Mouse (Mus musculus) cerebellum, adult 8-10 months (tissue): ENCODE data around the gene Uso1.

ENCODE experiments used
- DNase-seq: peaks from one replicate; pipeline ENCODE4 v3.0.0; 2022

Gene Uso1

DNA sequence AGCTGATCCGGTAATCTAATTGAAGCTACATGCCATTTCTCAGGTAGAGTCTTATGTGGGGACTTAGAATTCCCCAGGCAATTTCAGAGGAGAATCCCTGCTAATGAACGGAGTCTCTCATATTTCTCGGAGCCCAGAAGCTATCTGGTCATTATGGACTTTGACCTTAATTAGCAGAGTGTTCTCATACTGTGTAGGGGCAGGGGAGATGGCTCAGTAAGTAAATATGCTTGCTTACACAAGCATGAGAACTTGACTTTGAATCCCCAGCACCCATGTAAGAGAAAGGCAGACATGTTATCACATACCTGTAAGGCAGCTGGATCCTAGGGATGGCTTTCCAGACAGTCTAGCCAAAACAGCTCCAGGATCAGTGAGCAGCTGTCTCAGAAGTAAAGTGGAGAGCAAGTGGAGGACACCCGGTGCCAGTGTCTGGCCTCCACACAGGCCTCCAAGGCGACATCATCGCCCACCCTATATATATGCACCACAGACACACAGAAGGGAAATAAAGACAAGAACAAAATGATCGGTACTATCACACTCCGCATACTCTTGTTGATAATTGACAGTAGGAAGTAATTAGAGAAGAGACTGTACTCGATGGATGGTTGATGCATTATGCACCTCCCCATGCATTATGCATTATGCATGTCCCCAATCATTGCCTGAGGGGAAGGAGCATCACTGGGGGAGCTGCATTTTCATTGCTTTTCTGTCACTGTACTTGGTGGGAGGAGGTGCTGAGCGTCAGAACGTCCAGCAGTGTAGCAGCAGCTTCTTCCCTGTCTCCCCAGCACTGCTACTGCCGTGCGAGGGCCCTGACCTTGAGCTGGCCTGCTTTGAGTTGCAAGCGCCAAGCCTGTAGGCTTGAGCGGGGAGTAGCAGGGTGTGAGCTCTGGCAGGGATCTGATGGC is 59.4 kb downstream of the Uso1 start:
- DNase-seq = no peak

GRCm38 (mm10) chr5:92198266-92198665 is 60.5 kb downstream of the Uso1 start:
- no peak for DNase-seq

DNA sequence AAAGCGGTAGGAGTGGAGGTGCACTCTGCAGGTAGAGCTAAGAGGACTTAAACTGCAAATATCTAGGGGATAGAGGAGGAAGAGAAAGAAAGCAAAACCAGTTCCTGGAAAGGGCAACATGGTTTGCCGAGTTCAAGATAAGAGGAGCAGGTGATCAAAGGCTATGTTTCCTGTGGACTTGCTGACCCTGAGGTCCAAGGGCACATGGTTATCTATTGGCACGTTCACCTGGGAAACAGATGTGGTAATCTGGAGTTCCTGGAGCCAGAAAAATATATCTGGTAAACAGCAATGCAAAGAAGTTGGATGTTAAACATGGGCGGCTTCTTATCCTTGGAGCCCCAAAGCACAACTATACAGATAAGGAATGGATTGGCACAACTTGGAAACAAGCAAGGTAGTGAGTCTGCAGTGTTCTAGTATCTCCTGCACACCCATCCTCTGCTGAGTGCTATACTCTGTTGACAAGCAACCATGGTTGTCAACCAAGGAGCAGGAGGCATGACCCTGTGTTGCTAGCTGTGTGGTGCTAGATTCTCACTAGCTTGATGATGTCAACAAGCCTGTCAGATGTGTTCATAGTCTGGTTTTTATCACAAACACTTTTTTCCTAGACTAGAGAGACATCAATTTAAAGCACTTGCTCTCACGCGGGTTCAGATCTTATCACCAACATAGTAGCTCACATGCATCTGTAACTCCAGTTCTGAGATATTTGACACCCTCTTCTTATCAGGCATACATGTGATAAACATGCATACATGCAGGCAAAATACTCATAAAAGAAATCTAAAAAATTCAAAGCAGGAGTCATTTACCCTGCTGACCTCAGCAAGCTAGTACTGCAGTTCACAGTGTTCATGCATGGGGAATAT is 66.7 kb downstream of the Uso1 start:
- DNase-seq = no peak

DNA sequence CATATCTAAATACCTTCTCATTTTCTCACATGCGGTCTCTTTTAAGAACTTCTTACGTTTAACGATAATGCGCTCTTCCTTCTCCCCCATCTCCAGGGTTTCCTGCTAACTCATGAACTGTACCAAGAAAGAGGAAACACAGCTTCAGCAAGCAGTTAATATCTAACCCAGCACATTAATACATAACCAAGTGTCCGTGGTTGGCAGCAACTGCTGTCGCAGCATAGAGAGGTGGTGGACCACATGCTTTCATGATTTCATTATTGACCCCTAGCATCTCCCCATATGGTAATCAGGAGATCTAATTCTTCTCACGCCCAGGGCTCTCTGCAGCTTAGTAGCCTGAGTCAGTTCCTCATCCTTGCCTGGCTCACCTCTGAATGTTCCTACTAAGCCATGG is 67.4 kb downstream of the Uso1 start:
- no peak for DNase-seq

GRCm38 (mm10) chr5:92205706-92206105 is 68.0 kb downstream of the Uso1 start:
- no peak for DNase-seq

GRCm38 (mm10) chr5:92206121-92206520 is 68.4 kb downstream of the Uso1 start:
- DNase-seq = no peak

- DNase-seq = no peak
Measured at GRCm38 (mm10) chr5:92210205-92210604, 72.5 kb downstream of the Uso1 start.

- DNase-seq = no peak
Measured at GRCm38 (mm10) chr5:92212231-92212630, 74.5 kb downstream of the Uso1 start.

DNA sequence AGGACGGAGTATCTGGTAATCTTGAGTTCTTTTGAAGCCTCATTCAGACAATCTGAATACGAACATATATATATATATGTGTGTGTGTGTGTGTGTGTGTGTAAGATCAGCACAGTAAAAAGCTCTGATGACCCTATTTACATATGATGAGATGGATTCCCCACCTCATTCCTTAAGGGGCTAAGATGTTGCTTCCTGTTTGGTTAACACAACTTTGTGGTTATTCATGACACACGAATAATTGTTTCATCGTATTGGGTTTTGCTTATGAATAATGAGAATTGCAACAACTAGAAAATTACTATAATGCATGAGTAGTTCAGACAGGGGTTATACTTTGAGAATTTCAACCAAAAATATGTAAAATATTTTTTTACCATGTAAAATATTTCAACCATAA is 77.6 kb downstream of the Uso1 start, which contains the start of gene U90926:
Gene U90926 (minus strand): TSS at position 101 of the 400 bp plus-strand sequence.
- DNase-seq = no peak

GRCm38 (mm10) chr5:92218915-92219793 is 81.4 kb downstream of the Uso1 start:
- DNase-seq = no peak

DNA sequence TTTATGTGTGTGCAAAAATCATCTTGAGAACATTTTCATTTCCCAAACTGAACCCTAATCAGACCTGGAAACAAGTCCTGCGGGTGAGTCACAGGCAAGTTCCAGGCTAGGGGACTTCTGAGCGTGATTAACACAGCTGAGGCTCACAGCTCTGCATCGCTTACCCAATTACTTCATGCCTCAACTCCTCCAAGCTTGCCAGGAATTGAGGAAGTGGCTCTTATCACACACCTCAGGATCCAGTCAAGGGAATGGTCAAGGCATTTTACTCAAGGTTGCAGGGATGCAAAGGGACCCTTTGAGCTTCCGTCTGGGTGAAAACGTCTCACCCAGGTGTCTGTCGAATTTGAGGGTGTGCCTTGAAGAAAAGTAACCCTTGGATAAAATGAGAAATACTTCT is 82.1 kb downstream of the Uso1 start:
- no peak for DNase-seq

GRCm38 (mm10) chr5:92220287-92220902 is 82.7 kb downstream of the Uso1 start:
- no peak for DNase-seq

DNA sequence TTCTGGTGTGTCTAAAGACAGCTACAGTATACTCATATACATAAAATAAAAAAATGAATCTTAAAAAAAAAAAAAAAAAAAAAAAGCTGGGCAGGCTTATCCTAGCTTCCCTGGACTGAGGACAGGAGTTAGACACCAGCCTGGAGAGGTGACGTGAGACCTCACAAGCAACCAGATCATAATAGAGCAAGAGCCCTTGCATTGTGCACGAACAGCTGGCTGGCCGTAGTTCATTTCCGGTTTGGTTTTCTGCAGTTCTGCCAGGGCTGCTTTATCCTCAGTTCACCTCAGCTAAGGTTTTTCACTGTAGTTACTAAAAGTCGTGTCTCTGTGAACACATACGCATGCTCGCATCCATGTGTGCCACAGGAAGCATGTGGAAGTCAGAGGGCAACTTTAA is 90.0 kb downstream of the Uso1 start:
- DNase-seq = no peak

DNA sequence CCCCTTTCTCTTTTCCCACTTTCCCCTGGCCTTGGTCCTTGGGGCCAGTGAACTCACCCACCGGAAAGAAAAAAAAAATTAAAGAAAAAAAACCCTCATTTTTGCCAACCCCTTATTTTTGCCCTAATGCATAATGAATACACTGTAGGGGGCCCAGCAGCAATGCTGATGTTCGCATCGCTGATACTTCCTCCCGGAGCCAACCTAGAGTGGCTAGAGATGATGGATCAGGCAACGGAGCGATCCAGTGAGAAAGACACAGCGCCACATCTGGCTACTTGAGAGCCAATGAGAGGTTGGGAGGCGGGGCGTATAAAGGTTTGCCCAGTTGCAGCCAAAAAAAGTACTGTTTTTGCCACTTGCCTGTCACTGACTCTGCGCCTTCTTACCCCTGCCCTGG is 91.0 kb downstream of the Uso1 start:
- no peak for DNase-seq

DNA sequence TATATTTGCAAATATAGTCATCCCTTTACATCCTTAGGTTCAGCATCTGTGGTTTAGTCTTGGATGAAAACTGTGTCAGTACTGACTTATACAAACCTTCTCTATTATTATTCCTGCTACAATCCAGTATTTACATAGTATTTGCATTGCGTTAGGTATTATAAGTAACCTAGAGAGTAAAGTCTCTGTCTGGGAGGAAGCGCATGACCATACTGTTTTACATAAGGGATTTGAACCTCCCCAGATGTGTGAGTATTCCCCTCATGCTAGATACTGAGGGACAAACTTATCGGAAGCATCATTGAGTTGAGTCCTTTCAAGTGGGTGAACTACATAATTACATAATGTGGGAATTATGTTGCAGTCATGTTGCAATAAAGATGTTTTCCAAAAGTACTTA is 91.8 kb downstream of the Uso1 start:
- no peak for DNase-seq

DNA sequence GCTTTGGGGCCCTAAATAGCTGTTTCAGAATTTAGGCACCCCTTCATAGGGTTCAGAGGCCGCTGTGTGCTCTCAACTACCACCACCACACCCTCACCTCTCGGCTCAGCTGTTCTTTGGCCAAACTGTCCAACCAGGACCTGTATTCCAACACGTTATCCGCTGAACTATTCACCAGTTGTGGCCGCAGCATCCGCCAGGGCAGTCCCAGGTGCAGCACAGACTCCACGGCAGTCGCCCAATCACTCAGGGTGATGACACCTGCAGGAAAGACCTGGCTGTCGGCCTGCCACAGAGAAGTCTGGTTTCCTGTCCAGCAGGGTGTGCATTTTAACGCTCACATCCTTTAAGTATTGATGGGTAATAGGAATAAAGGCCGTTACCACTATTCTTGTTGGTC is 92.6 kb downstream of the Uso1 start:
- no peak for DNase-seq

DNA sequence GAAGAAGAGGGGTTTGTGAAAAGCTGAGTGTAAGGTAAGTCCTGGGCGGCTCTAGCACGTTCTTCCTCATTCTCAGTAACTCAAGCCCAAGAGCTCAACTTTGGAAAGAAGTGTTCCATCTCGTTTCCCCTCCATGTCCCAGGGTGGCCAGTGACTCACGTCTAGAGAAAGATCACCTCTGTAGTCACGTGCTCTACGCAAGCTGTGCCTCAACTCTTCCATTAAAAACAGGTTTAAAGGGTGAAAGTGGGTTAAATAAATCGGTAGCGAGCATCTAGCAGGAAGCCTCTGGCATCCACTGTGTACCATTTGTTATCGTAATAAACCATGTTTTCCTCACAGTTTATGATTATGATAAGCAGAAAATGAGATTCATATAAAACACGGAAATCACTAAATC is 94.1 kb downstream of the Uso1 start:
- no peak for DNase-seq

DNA sequence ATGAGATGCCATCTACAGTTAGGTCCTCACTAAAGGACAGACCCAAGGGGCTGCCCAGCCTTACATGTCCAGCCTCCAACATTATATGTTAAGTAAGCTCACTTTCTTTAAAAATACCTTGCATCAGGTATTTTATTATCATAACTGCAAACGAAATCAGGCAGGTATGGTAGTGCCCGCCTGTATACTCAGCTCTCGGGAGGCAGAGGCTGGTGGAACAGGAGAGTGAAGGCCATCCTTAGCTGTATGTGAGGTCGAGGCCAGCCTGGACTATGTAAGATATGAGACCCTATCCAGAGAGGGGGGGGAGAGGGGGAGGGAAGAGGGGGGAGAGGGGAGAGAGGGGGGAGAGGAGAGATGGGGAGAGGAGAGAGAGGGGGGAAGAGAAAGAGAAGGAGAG is 95.6 kb downstream of the Uso1 start:
- DNase-seq = no peak

DNA sequence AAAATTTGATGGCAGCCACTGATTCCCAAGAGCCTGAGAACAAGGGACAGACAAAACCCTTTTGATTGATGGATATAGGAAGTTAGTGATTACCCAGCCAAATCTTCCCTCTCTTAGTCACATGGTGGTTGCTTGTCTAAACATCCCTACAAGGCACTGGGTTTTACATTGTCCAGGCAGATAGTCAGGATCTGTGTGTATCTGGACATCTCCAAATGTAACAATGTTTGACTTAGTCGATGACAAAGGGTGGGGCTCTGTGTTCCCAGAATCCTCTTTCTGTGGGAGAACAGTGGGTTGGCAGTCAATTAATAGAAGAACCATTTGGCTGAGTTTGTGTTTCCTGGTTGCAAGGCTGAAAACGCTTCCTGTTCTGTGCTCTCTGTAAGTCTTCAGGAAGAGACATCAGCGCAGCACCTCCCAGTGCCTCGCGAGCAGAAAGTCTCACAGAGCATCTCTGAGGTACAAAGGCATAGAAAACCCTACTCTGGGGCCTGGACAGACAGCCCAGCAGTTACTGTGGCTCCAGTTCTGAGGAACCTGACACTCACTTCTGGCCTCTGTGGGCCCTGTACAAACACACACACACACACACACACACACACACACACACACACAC is 97.3 kb downstream of the Uso1 start:
- DNase-seq = no peak

- DNase-seq = peak; percentile 68
Measured at GRCm38 (mm10) chr5:92239333-92240232, 101.8 kb downstream of the Uso1 start.

DNA sequence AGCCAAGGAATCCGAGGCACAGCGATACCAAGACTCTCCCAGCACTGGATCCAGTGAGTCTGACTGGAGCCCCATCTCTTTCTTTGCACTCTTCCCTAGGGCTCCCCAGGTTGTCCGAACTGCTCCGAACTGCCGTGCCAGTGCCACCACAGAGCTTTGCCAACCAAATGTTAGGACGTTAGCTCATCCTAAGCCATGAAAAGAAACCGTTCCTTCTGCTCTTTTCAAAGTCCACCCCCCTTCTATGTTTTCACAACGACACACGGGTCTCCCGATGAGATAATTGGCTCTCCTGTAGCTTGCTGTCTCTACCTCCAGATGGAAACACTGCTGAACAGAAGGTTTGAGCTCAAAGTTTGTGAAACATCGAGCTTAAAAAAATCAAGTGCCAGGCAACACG is 103.0 kb downstream of the Uso1 start:
- no peak for DNase-seq
